Mouse (Mus musculus): ENCODE results near the gene 5730596B20Rik.

5730596B20Rik gene

GRCm38 (mm10) chr6:52162611-52163365 lies 14.5 kb upstream of the 5730596B20Rik start:
- no peak for DNase-seq (ENCODE audit: low spot score in 2 of 2)

GRCm38 (mm10) chr6:52163366-52164031 lies 13.8 kb upstream of the 5730596B20Rik start:
- no peak for DNase-seq (ENCODE audit: low spot score in 2 of 2)

GRCm38 (mm10) chr6:52164051-52164625 lies 13.2 kb upstream of the 5730596B20Rik start:
- DNase-seq (ENCODE audit: low spot score in 2 of 2): no peak

- no peak for DNase-seq (ENCODE audit: low spot score in 2 of 2)
Measured at GRCm38 (mm10) chr6:52164626-52165440, 12.5 kb upstream of the 5730596B20Rik start, which contains the start of gene Hoxa2. Hoxa2 (minus strand) TSS chr6:52164831.

- no peak for DNase-seq (ENCODE audit: low spot score in 2 of 2)
Measured at GRCm38 (mm10) chr6:52165441-52166370, 11.6 kb upstream of the 5730596B20Rik start.

- no peak for DNase-seq (ENCODE audit: low spot score in 2 of 2)
Measured at GRCm38 (mm10) chr6:52166431-52167077, 10.7 kb upstream of the 5730596B20Rik start.

- no peak for DNase-seq (ENCODE audit: low spot score in 2 of 2)
Measured at GRCm38 (mm10) chr6:52167176-52167575, 10.1 kb upstream of the 5730596B20Rik start.

GRCm38 (mm10) chr6:52167736-52168161 lies 9.5 kb upstream of the 5730596B20Rik start:
- no peak for DNase-seq (ENCODE audit: low spot score in 2 of 2)

- no peak for DNase-seq (ENCODE audit: low spot score in 2 of 2)
Measured at GRCm38 (mm10) chr6:52168191-52169055, 8.9 kb upstream of the 5730596B20Rik start.

GRCm38 (mm10) chr6:52169499-52170165 lies 7.7 kb upstream of the 5730596B20Rik start:
- no peak for DNase-seq (ENCODE audit: low spot score in 2 of 2)

GRCm38 (mm10) chr6:52170166-52170897 lies 7.0 kb upstream of the 5730596B20Rik start:
- DNase-seq (ENCODE audit: low spot score in 2 of 2): no peak

- no peak for DNase-seq (ENCODE audit: low spot score in 2 of 2)
Measured at GRCm38 (mm10) chr6:52170898-52171223, 6.4 kb upstream of the 5730596B20Rik start.

- DNase-seq (ENCODE audit: low spot score in 2 of 2): no peak
Measured at GRCm38 (mm10) chr6:52171331-52171730, 6.0 kb upstream of the 5730596B20Rik start.

GRCm38 (mm10) chr6:52171938-52172337 lies 5.4 kb upstream of the 5730596B20Rik start:
- no peak for DNase-seq (ENCODE audit: low spot score in 2 of 2)

GRCm38 (mm10) chr6:52172501-52172900 lies 4.8 kb upstream of the 5730596B20Rik start:
- no peak for DNase-seq (ENCODE audit: low spot score in 2 of 2)

- DNase-seq (ENCODE audit: low spot score in 2 of 2): no peak
Measured at GRCm38 (mm10) chr6:52173648-52174047, 3.6 kb upstream of the 5730596B20Rik start.

- DNase-seq (ENCODE audit: low spot score in 2 of 2): no peak
Measured at GRCm38 (mm10) chr6:52174968-52175751, 2.1 kb upstream of the 5730596B20Rik start.
